Mouse (Mus musculus) liver, embryonic 14.5 days (tissue): ENCODE results near the gene Rsbn1. TPM values are rescaled to one million over a fixed set of nuclear protein-coding genes. Genes with fewer than 3 reads are reported as not detected.

ENCODE experiments used
- ATAC-seq: fragments of 200-750 bp; cut with Nextera tagmentation; 2 replicates; pipeline ENCODE4 v1.8.0; 2017; ENCODE audit warnings: moderate number of reproducible peaks, mild to moderate bottlenecking, moderate library complexity; ENCODE audit not compliant: insufficient read depth
- DNase-seq, 3 experiments: peaks; one replicate each; pipeline ENCODE4 v3.0.0-alpha.2; 2012 to 2013; ENCODE audit warnings: low read depth in 3 of 3, low spot score in 3 of 3
- H3K27ac ChIP-seq: fragments of 300-500 bp; sonication (generic); 2 replicates; pipeline ENCODE4 v1.5.1; 2014; ENCODE audit warnings: moderate library complexity, mild to moderate bottlenecking, control low read depth, inconsistent platforms
- H3K27me3 ChIP-seq: fragments of 300-500 bp; sonication (generic); 2 replicates; pipeline ENCODE4 v1.6.1; 2014; ENCODE audit warnings: mild to moderate bottlenecking, low read length, moderate library complexity; ENCODE audit not compliant: control insufficient read depth, insufficient read depth
- H3K36me3 ChIP-seq: fragments of 300-500 bp; sonication (generic); replicated peaks from 2 replicates; pipeline ENCODE4 v1.6.1; 2014; ENCODE audit warnings: low read depth; ENCODE audit not compliant: control insufficient read depth, insufficient read depth
- H3K4me1 ChIP-seq, 2 experiments: fragments of 200-500 bp in 1 of 2; fragments of 300-500 bp in 1 of 2; sonication (generic) in 1 of 2; replicated peaks; 2 replicates each; pipeline ENCODE4 v1.6.1; 2012 to 2014; ENCODE audit warnings: antibody characterized with exemption in 1 of 2, inconsistent platforms in 1 of 2, low read length in 1 of 2; ENCODE audit not compliant: control insufficient read depth in 2 of 2, insufficient read depth in 2 of 2
- H3K4me2 ChIP-seq: fragments of 300-500 bp; sonication (generic); 2 replicates; pipeline ENCODE4 v1.6.1; 2014; ENCODE audit warnings: low read depth, mild to moderate bottlenecking, control low read depth, moderate library complexity
- H3K4me3 ChIP-seq, 2 experiments: fragments of 200-500 bp in 1 of 2; fragments of 300-500 bp in 1 of 2; sonication (generic) in 1 of 2; 2 replicates each; pipeline ENCODE4 v1.5.1; 2012 to 2014; ENCODE audit warnings: low read depth in 2 of 2, low read length in 2 of 2, mild to moderate bottlenecking in 2 of 2, control low read depth in 1 of 2, inconsistent platforms in 1 of 2, moderate library complexity in 1 of 2; ENCODE audit not compliant: insufficient read depth in 1 of 2
- H3K9ac ChIP-seq: fragments of 300-500 bp; sonication (generic); replicated peaks from 2 replicates; pipeline ENCODE4 v1.6.1; 2014; ENCODE audit warnings: mild to moderate bottlenecking, control low read depth, moderate library complexity
- H3K9me3 ChIP-seq: fragments of 300-500 bp; sonication (generic); 2 replicates; pipeline ENCODE4 v1.6.1; 2016; ENCODE audit warnings: low read length, mixed read lengths; ENCODE audit not compliant: control insufficient read depth
- CTCF ChIP-seq: IDR thresholded peaks from 2 replicates; pipeline ENCODE4 v1.5.1; 2016; ENCODE audit warnings: antibody characterized with exemption, low read depth, control low read depth
- EP300 ChIP-seq: IDR thresholded peaks from 2 replicates; pipeline ENCODE4 v1.6.1; 2016; ENCODE audit warnings: antibody characterized with exemption, low read depth
- WGBS: fragments of 180-500 bp; shearing (Covaris S2); extraction: QIAGEN DNeasy Blood & Tissue Kit; methylation state at CpG from one replicate; pipeline ENCODE4 v1.1.7; 2014; ENCODE audit not compliant: insufficient replicate concordance; 5-methylcytosine and 5-hydroxymethylcytosine counted together
- polyA plus RNA-seq, 2 experiments: library from polyadenylated mRNA; depleted of rRNA in 1 of 2; stranded (reverse) in 1 of 2; unstranded in 1 of 2; fragments of >200 nt; fragmentation: Nextera tagmentation in 1 of 2; extraction: Ambion mirVana in 1 of 2; gene quantifications; 2 replicates each; pipeline versions ENCODE4 v1.2.1 to v1.2.3; 2012 to 2014

The Rsbn1 gene
- polyA plus RNA-seq (2012; rRNA removed) (2.6 and 3.3 TPM in 2 replicates), polyA plus RNA-seq (2014; fragmentation: Nextera tagmentation; extraction: Ambion mirVana) (3.6 and 3.8 TPM in 2 replicates)

GRCm38 (mm10) chr3:103914010-103914669 lies at the start of gene Rsbn1:
Rsbn1 (plus strand) TSS chr3:103914120.
- Histone ChIP-seq H3K36me3 (no peaks in the 10 kb centered on the region), H3K9me3 (no peaks in the 10 kb centered on the region), H3K27me3 (no peaks in the 10 kb centered on the region), H3K4me2 (peak within 1 kb of the TSS; percentile 93), H3K4me1 (peaks cover 5 to 11% of the 10 kb centered on the region in 2 experiments; a peak in 3 of 4 replicates), H3K4me3 (peak within 1 kb of the TSS; percentile 67 to 75), H3K27ac (peak within 1 kb of the TSS; percentile 94), H3K9ac (peak within 1 kb of the TSS; percentile 67)
- TF ChIP-seq EP300, result peak; percentile 50
- peak; percentile 44 for TF ChIP-seq CTCF
- WGBS, result under 1% methylated on average over 55 of the region's 55 CpGs
- DNase-seq, result peak; percentile 95 to 96 (median 95)
- ATAC-seq, result peak; percentile 98

- H3K4me2 ChIP-seq, result no peak overlapping the region
- H3K4me1 ChIP-seq, result no peaks in the 10 kb centered on the region
- no peak overlapping the region for H3K27ac ChIP-seq
- no peak overlapping the region for H3K9ac ChIP-seq
- no peaks in the 10 kb centered on the region for H3K36me3 ChIP-seq
- no peak overlapping the region for H3K4me3 ChIP-seq
- ATAC-seq (no peak), DNase-seq (no peak)
- no peaks in the 10 kb centered on the region for H3K27me3 ChIP-seq
- 74% methylated on average over 6 of the region's 6 CpGs for WGBS
- no peaks in the 10 kb centered on the region for H3K9me3 ChIP-seq
- TF ChIP-seq CTCF, result no peak
- no peak for TF ChIP-seq EP300
Measured at GRCm38 (mm10) chr3:103864200-103864599, 49.7 kb upstream of the Rsbn1 start.

GRCm38 (mm10) chr3:103867424-103867971 lies 46.4 kb upstream of the Rsbn1 start:
- no peak overlapping the region for H3K27ac ChIP-seq
- 75% methylated on average over 5 of the region's 5 CpGs for WGBS

GRCm38 (mm10) chr3:103868008-103868407 lies 45.9 kb upstream of the Rsbn1 start:
- TF ChIP-seq CTCF (no peak), EP300 (no peak)
- 59% methylated on average over 4 of the region's 4 CpGs for WGBS
- no peak for ATAC-seq
- Histone ChIP-seq H3K27me3 (no peaks in the 10 kb centered on the region), H3K4me2 (no peak overlapping the region), H3K9me3 (no peaks in the 10 kb centered on the region), H3K36me3 (no peaks in the 10 kb centered on the region), H3K27ac (no peak overlapping the region), H3K4me3 (no peak overlapping the region), H3K4me1 (no peaks in the 10 kb centered on the region), H3K9ac (no peak overlapping the region)
- no peak for DNase-seq

More at GRCm38 (mm10) chr3:103867424-103867971, 46.4 kb upstream of the Rsbn1 start:
- Histone ChIP-seq H3K9me3 (no peaks in the 10 kb centered on the region), H3K4me1 (no peaks in the 10 kb centered on the region), H3K4me3 (no peak overlapping the region), H3K27me3 (no peaks in the 10 kb centered on the region), H3K4me2 (no peak overlapping the region), H3K36me3 (no peaks in the 10 kb centered on the region), H3K9ac (no peak overlapping the region)
- TF ChIP-seq EP300, result no peak
- no peak for TF ChIP-seq CTCF
- DNase-seq (no peak), ATAC-seq (no peak)

GRCm38 (mm10) chr3:103872663-103873098 lies 41.2 kb upstream of the Rsbn1 start:
- Histone ChIP-seq H3K4me3 (no peak overlapping the region), H3K27me3 (no peaks in the 10 kb centered on the region), H3K27ac (no peak overlapping the region), H3K9me3 (no peaks in the 10 kb centered on the region), H3K36me3 (no peaks in the 10 kb centered on the region), H3K4me2 (no peak overlapping the region), H3K4me1 (0 out of 4 replicates have a peak, but pooled peaks cover 0 to 2% of the 10 kb centered on the region in 2 experiments), H3K9ac (no peak overlapping the region)
- ATAC-seq (no peak), DNase-seq (no peak)
- 24% methylated on average over 3 of the region's 3 CpGs for WGBS
- TF ChIP-seq EP300, result no peak
- no peak for TF ChIP-seq CTCF
